Mouse (Mus musculus): ENCODE results near the gene Usp36. TPM values are rescaled to one million over a fixed set of nuclear protein-coding genes. Genes with fewer than 3 reads are reported as not detected.
A peak's percentile ranks its signal among the peaks of the same experiment; 100 is the strongest.

Gene Usp36
- polyA plus RNA-seq, 1 experiment from 2014 or later: 16.3 TPM

GRCm38 (mm10) chr11:118295026-118295425, 5.0 kb upstream of the Usp36 start:
- Histone ChIP-seq H3K9me3 (no peaks in the 10 kb centered on the region), H3K4me1 (replicated peaks) (peaks cover 10% of the 10 kb centered on the region), H3K9ac (replicated peaks) (no peak overlapping the region), H3K27me3 (no peaks in the 10 kb centered on the region), H3K4me2 (replicated peaks) (no peak overlapping the region), H3K4me3 (replicated peaks) (no peak overlapping the region), H3K36me3 (no peaks in the 10 kb centered on the region), H3K27ac (no peak overlapping the region)
- ATAC-seq: no peak
- 56% methylated on average over 2 of the region's 2 CpGs for WGBS

GRCm38 (mm10) chr11:118292671-118293070, 2.6 kb upstream of the Usp36 start:
- Histone ChIP-seq H3K4me2 (replicated peaks) (no peak overlapping the region), H3K4me3 (replicated peaks) (no peak overlapping the region), H3K27me3 (no peaks in the 10 kb centered on the region), H3K4me1 (replicated peaks) (peaks cover 26% of the 10 kb centered on the region), H3K9ac (replicated peaks) (no peak overlapping the region), H3K36me3 (peaks cover under 1% of the 10 kb centered on the region; the same call in 1 of the 2 replicates), H3K9me3 (no peaks in the 10 kb centered on the region), H3K27ac (no peak overlapping the region)
- no peak for ATAC-seq
- WGBS: 54% methylated on average over 6 of the region's 6 CpGs

DNA sequence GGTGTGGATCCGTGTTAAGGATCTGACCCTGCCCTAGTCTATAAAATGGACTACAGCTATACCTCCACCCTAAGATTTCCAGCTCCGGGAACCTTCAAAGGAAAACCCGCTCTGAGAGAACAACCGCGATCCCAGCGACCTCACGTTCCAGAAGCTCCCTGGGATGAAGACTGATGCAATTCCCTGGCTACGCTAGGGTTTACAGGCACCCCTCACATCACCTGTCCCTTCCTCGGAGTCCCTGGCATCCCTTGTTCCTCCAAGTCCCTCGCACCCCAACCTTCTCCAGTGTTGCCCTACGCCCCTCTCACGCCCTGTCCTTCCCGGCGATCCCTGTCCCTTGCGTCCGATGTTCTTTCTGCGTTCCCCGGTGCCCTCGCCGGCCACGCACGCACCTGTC, 482 bp downstream of the Usp36 start:
- Histone ChIP-seq H3K36me3 (peaks cover 32% of the 10 kb centered on the region), H3K4me1 (replicated peaks) (peaks cover 23% of the 10 kb centered on the region), H3K4me3 (replicated peaks) (peak overlapping the region; percentile 85), H3K9me3 (no peaks in the 10 kb centered on the region), H3K27ac (peak overlapping the region; percentile 78), H3K9ac (replicated peaks) (peak overlapping the region; percentile 92), H3K4me2 (replicated peaks) (peak overlapping the region; percentile 95), H3K27me3 (no peaks in the 10 kb centered on the region)
- WGBS: under 1% methylated on average over 22 of the region's 22 CpGs
- ATAC-seq: peak; percentile 25

DNA sequence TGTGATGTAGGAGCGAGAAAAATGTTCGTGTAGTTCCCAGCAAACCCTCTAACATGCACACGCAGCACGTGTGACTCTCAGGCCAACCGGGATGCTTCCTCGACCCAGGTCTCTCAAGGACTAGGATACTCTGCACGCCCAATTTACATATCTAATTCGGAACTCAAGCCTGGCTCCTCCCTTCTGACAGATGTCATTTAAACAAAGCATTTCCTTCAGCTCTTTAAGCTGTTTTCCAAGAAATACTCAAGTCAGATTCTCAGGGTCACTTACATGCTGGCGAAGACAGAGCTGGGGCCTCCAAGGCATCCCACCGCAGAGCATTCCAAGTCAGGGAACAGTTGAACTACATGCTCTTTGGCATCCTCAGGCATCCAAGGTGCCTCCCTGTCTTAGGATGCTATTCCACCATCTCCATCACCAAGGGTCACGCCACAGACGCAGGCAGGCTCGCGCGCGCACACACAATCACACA, 970 bp downstream of the Usp36 start:
- Histone ChIP-seq H3K4me3 (replicated peaks) (peak overlapping the region; percentile 85), H3K36me3 (peaks cover 37% of the 10 kb centered on the region), H3K9me3 (no peaks in the 10 kb centered on the region), H3K9ac (replicated peaks) (peak overlapping the region; percentile 92), H3K4me1 (replicated peaks) (peaks cover 23% of the 10 kb centered on the region), H3K27me3 (no peaks in the 10 kb centered on the region), H3K4me2 (replicated peaks) (peak overlapping the region; percentile 95), H3K27ac (peak overlapping the region; percentile 26; the same call in 1 of the 2 replicates)
- no peak for ATAC-seq
- WGBS: 1% methylated on average over 16 of the region's 16 CpGs

GRCm38 (mm10) chr11:118287573-118287972, 2.5 kb downstream of the Usp36 start:
- H3K36me3 ChIP-seq: peaks cover 52% of the 10 kb centered on the region
- WGBS: 93% methylated on average over 9 of the region's 9 CpGs
- no peak overlapping the region for H3K4me2 ChIP-seq (replicated peaks)
- no peak overlapping the region for H3K27ac ChIP-seq
- H3K9ac ChIP-seq (replicated peaks): no peak overlapping the region
- no peaks in the 10 kb centered on the region for H3K27me3 ChIP-seq
- no peak for ATAC-seq
- H3K4me1 ChIP-seq (replicated peaks): peaks cover 23% of the 10 kb centered on the region
- no peak overlapping the region for H3K4me3 ChIP-seq (replicated peaks)
- H3K9me3 ChIP-seq: no peaks in the 10 kb centered on the region

GRCm38 (mm10) chr11:118286434-118286833, 3.6 kb downstream of the Usp36 start:
- no peak overlapping the region for H3K4me3 ChIP-seq (replicated peaks)
- no peak overlapping the region for H3K4me2 ChIP-seq (replicated peaks)
- H3K27ac ChIP-seq: no peak overlapping the region
- peaks cover 63% of the 10 kb centered on the region for H3K36me3 ChIP-seq
- peaks cover 23% of the 10 kb centered on the region for H3K4me1 ChIP-seq (replicated peaks)
- H3K27me3 ChIP-seq: no peaks in the 10 kb centered on the region
- WGBS: 97% methylated on average over 9 of the region's 9 CpGs
- H3K9ac ChIP-seq (replicated peaks): no peak overlapping the region
- no peak for ATAC-seq
- H3K9me3 ChIP-seq: no peaks in the 10 kb centered on the region

- WGBS: 92% methylated on average over 13 of the region's 13 CpGs
- no peak for ATAC-seq
- Histone ChIP-seq H3K9me3 (no peaks in the 10 kb centered on the region), H3K4me1 (replicated peaks) (peaks cover 22% of the 10 kb centered on the region), H3K9ac (replicated peaks) (no peak overlapping the region), H3K4me2 (replicated peaks) (no peak overlapping the region), H3K27me3 (no peaks in the 10 kb centered on the region), H3K27ac (no peak overlapping the region), H3K4me3 (replicated peaks) (no peak overlapping the region), H3K36me3 (peaks cover 69% of the 10 kb centered on the region)
These were observed 4.3 kb downstream of the Usp36 start for GRCm38 (mm10) chr11:118285791-118286190.

DNA sequence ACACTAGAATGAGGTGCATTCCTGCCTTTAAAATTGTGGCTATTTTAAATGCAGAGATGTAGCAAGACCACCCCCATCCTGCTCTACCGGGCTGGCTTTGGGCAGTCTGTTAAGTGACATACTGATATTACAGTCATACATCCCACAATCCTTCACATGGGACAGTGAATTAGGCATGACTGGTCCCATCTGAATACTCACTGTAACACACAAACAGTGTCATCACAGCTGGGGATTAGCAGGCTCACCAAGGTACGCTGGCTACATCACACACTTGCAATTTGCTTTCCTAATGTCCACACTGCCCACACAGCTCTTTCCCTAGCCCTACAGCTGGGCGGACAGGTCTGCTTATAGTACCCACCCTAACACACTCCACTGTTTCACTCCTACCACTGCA, 9.8 kb downstream of the Usp36 start:
- Histone ChIP-seq H3K9ac (replicated peaks) (no peak overlapping the region), H3K4me1 (replicated peaks) (no peaks in the 10 kb centered on the region), H3K36me3 (peaks cover 99% of the 10 kb centered on the region), H3K9me3 (no peaks in the 10 kb centered on the region), H3K27me3 (no peaks in the 10 kb centered on the region), H3K4me3 (replicated peaks) (no peak overlapping the region), H3K27ac (no peak overlapping the region), H3K4me2 (replicated peaks) (no peak overlapping the region)
- 90% methylated on average over 3 of the region's 3 CpGs for WGBS
- no peak for ATAC-seq

- Histone ChIP-seq H3K9ac (replicated peaks) (no peak overlapping the region), H3K36me3 (peaks cover 100% of the 10 kb centered on the region), H3K27me3 (no peaks in the 10 kb centered on the region), H3K4me3 (replicated peaks) (no peak overlapping the region), H3K9me3 (no peaks in the 10 kb centered on the region), H3K4me2 (replicated peaks) (no peak overlapping the region), H3K27ac (no peak overlapping the region), H3K4me1 (replicated peaks) (no peaks in the 10 kb centered on the region)
- 93% methylated on average over 7 of the region's 7 CpGs for WGBS
- ATAC-seq: no peak
These were observed 13.7 kb downstream of the Usp36 start for GRCm38 (mm10) chr11:118276328-118276727.

- no peaks in the 10 kb centered on the region for H3K9me3 ChIP-seq
- no peak overlapping the region for H3K9ac ChIP-seq (replicated peaks)
- WGBS: 97% methylated on average over 9 of the region's 9 CpGs
- H3K4me3 ChIP-seq (replicated peaks): no peak overlapping the region
- peaks cover 98% of the 10 kb centered on the region for H3K36me3 ChIP-seq
- no peak overlapping the region for H3K4me2 ChIP-seq (replicated peaks)
- no peaks in the 10 kb centered on the region for H3K4me1 ChIP-seq (replicated peaks)
- ATAC-seq: no peak
- no peak overlapping the region for H3K27ac ChIP-seq
- no peaks in the 10 kb centered on the region for H3K27me3 ChIP-seq
These were observed 15.0 kb downstream of the Usp36 start for GRCm38 (mm10) chr11:118275092-118275491.

- no peaks in the 10 kb centered on the region for H3K9me3 ChIP-seq
- no peak overlapping the region for H3K9ac ChIP-seq (replicated peaks)
- H3K36me3 ChIP-seq: peaks cover 97% of the 10 kb centered on the region
- H3K4me1 ChIP-seq (replicated peaks): no peaks in the 10 kb centered on the region
- no peak overlapping the region for H3K4me2 ChIP-seq (replicated peaks)
- no peaks in the 10 kb centered on the region for H3K27me3 ChIP-seq
- ATAC-seq: no peak
- WGBS: 95% methylated on average over 3 of the region's 3 CpGs
- no peak overlapping the region for H3K27ac ChIP-seq
- H3K4me3 ChIP-seq (replicated peaks): no peak overlapping the region
These were observed 20.2 kb downstream of the Usp36 start for GRCm38 (mm10) chr11:118269827-118270226.

GRCm38 (mm10) chr11:118266666-118267046, 23.4 kb downstream of the Usp36 start:
- Histone ChIP-seq H3K4me1 (replicated peaks) (no peaks in the 10 kb centered on the region), H3K27me3 (no peaks in the 10 kb centered on the region), H3K36me3 (peaks cover 97% of the 10 kb centered on the region), H3K9me3 (no peaks in the 10 kb centered on the region), H3K4me3 (replicated peaks) (no peak overlapping the region), H3K27ac (no peak overlapping the region), H3K4me2 (replicated peaks) (no peak overlapping the region), H3K9ac (replicated peaks) (no peak overlapping the region)
- 93% methylated on average over 7 of the region's 7 CpGs for WGBS
- ATAC-seq: no peak

GRCm38 (mm10) chr11:118266044-118266665, 23.9 kb downstream of the Usp36 start:
- Histone ChIP-seq H3K27me3 (no peaks in the 10 kb centered on the region), H3K4me3 (replicated peaks) (no peak overlapping the region), H3K36me3 (peaks cover 97% of the 10 kb centered on the region), H3K9me3 (no peaks in the 10 kb centered on the region), H3K9ac (replicated peaks) (no peak overlapping the region), H3K4me1 (replicated peaks) (no peaks in the 10 kb centered on the region), H3K27ac (no peak overlapping the region), H3K4me2 (replicated peaks) (no peak overlapping the region)
- ATAC-seq: no peak
- WGBS: 92% methylated on average over 10 of the region's 10 CpGs

All from midbrain, embryonic 13.5 days (tissue).